Mouse (Mus musculus) liver, postnatal 0 days (tissue): ENCODE data around the gene Aff3.

Experiments
- CTCF ChIP-seq: sonication (generic); IDR thresholded peaks from 2 replicates; pipeline ENCODE4 v1.5.1; 2016; ENCODE audit warnings: antibody characterized with exemption, low read depth
- EP300 ChIP-seq: IDR thresholded peaks from 2 replicates; pipeline ENCODE4 v1.6.1; 2016; ENCODE audit warnings: antibody characterized with exemption, low read depth, mild to moderate bottlenecking

DNA sequence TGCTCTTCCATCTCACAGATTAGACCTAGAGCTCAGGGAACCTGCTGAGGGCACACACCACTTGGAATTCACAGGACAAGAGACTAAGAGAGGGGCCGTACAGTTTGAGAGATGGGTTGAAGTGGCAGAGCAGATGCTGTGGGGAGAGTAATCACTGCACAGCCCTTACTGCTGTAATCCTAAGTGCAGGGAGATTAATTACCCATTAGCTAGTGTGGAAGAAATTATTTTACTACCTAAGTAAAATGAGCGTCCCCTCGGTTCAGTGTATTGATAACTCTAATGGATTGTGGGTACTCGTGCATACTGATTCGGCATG lies 478.6 kb downstream of the Aff3 start:
- TF ChIP-seq CTCF = no peak
- no peak for TF ChIP-seq EP300
